Mouse (Mus musculus) skeletal muscle tissue, postnatal 0 days (tissue): ENCODE results near the gene Ylpm1. TPM values are rescaled to one million over a fixed set of nuclear protein-coding genes. Genes with fewer than 3 reads are reported as not detected.

Experiments
- polyA plus RNA-seq: library from polyadenylated mRNA; unstranded; fragments of >200 nt; fragmentation: Nextera tagmentation; extraction: Ambion mirVana; gene quantifications from 2 replicates; pipeline ENCODE4 v1.2.1, GENCODE M21; 2015

Gene Ylpm1
- polyA plus RNA-seq: 9.5 and 10.2 TPM in 2 replicates

DNA sequence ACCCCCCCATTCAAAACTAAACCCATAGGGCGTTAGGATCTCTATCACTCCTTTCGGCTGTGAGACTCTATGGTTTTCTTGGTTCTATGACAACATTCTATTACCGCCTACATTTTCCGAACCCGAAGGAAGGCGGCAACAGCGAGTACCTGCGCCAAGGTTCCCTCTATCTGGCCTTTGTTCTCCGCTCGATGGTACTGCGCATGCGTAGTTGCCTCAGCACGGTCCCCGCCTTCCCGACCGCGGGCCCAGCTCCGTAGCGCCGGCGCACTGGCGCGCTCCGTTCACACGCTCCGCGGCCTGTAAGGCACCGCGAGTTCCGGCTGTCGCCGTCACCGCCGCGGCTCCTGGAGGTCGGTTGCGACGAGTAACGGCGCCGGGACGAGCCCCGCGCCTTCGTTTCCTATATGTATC lies at the start of gene Ylpm1:
TSS of gene Ylpm1 (plus strand) at position 239 of the 414 bp plus-strand sequence.

DNA sequence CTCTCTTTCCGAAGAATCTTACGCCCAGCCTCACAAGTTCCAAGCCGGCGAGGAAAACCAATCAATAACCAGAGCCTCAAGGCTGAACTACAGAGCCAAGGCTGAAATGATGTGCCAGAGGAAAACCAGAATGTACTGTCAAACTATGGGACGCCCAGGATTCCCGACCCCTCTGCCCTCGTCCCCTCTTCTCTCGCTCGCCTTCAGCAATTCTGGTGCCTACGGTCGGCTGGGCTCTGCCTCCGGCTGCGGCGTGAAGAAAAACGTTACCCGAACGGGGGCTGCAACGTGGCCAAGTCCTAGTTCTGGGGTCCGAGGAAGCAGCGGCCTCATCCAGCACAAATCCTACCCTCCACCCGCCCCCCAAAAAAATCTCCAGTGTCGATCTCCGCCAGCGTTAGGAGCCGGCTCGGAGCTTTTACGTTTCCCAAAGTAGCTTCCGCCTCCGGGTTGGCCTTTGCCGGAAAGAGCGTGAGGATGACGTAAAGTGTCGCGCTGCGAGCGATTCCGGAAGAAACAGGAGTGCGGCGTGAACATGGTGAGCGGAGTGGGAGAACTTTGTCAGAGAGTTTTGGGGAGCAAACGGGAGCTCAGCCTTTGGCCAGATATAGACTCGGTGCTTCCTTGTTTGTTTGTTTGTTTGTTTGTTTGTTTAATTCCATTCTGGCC lies 25.6 kb upstream of the Ylpm1 start, which contains the start of the genes Fcf1 and Arel1:
TSS of gene Fcf1 (plus strand) at position 470 of the 669 bp plus-strand sequence.
TSS of gene Arel1 (minus strand) at position 473 of the 669 bp plus-strand sequence.

DNA sequence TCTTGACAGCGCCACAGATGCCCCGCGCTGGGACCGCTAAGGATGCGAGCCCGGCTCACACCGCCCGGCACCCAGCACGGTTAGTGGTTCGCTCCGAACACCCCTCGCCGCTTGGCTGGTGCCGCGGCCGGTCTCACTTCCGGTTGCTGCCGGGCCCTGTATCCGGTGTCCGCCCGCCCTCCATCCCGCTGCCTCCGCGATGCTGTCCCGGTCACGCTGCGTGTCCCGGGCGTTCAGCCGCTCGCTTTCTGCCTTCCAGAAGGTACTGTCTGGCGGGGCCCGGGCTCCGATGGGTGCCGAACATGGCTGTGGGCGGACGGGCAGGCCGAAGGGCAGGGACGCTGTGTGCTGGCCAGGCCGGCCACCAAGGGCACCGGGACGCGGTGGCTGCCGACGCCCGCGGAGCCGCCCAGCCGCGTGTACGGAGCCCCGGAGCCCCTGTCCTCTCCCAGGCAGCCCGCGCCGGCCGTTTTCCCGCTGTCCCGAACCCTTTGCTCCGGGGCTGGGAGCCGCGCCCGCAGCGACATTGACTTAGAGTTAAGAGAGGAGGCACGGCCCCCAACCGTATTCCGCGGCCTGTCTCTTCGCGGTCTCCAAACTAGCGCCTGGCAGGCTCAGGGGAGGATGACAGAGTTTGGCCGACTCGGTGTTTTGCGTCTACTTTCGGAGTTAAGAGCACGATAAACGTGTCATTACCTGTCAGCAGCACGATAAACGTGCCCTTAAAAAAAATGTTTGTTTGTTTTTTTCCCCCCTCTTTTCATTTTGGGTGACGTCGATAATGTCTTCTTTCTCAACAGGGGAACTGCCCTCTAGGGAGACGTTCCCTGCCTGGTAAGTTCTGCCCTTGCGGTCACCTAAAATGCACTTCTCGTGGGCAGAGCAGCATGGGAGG lies 114.8 kb downstream of the Ylpm1 start, which contains the start of the genes Prox2 and Dlst:
TSS of gene Prox2 (minus strand) at position 62 of the 895 bp plus-strand sequence.
TSS of gene Dlst (plus strand) at position 136 of the 895 bp plus-strand sequence.

Other genes with a start within 250 kb of the Ylpm1 start
- 33.1 and 47.6 TPM in 2 replicates for gene Npc2, start 223.2 kb upstream of the Ylpm1 start, polyA plus RNA-seq
- gene Isca2, start 223.1 kb upstream of the Ylpm1 start, polyA plus RNA-seq: 117 and 122 TPM in 2 replicates
- gene Ltbp2, start 119.8 kb upstream of the Ylpm1 start, polyA plus RNA-seq: 1.2 and 2.2 TPM in 2 replicates
- 64.0 and 70.5 TPM in 2 replicates for gene Fcf1, start 25.4 kb upstream of the Ylpm1 start, polyA plus RNA-seq
- gene Arel1, start 25.4 kb upstream of the Ylpm1 start, polyA plus RNA-seq: 4.6 and 5.2 TPM in 2 replicates
- gene Prox2, start 114.4 kb downstream of the Ylpm1 start, polyA plus RNA-seq: 2.0 and 3.1 TPM in 2 replicates
- 157 and 160 TPM in 2 replicates for gene Dlst, start 114.5 kb downstream of the Ylpm1 start, polyA plus RNA-seq
- 0.46 and 0.50 TPM in 2 replicates for gene Rps6kl1, start 154.9 kb downstream of the Ylpm1 start, polyA plus RNA-seq
- gene Pgf, start 181.5 kb downstream of the Ylpm1 start, polyA plus RNA-seq: 4.1 and 5.0 TPM in 2 replicates
- 82.7 and 82.9 TPM in 2 replicates for gene Eif2b2, start 223.2 kb downstream of the Ylpm1 start, polyA plus RNA-seq